Mouse (Mus musculus) intestine, postnatal 0 days (tissue): Measurements from ENCODE around the gene Ildr2. TPM values are rescaled to one million over a fixed set of nuclear protein-coding genes. Genes with fewer than 3 reads are reported as not detected.

Experiments
- ATAC-seq: fragments of 200-750 bp; cut with Nextera tagmentation; 2 replicates; pipeline ENCODE4 v1.8.0; 2017; ENCODE audit warnings: mild to moderate bottlenecking, moderate TSS enrichment, moderate library complexity
- H3K27ac ChIP-seq: fragments of 300-500 bp; sonication (generic); 2 replicates; pipeline ENCODE4 v1.5.1; 2014; ENCODE audit warnings: mild to moderate bottlenecking, low read depth, low read length, moderate library complexity
- H3K27me3 ChIP-seq: fragments of 300-500 bp; sonication (generic); replicated peaks from 2 replicates; pipeline ENCODE4 v1.6.1; 2014; ENCODE audit warnings: low read length, mixed read lengths; ENCODE audit not compliant: control insufficient read depth, insufficient read depth
- H3K36me3 ChIP-seq: fragments of 300-500 bp; sonication (generic); 2 replicates; pipeline ENCODE4 v1.6.1; 2014; ENCODE audit warnings: mild to moderate bottlenecking, moderate library complexity; ENCODE audit not compliant: control insufficient read depth, insufficient read depth
- H3K4me1 ChIP-seq: fragments of 300-500 bp; sonication (generic); replicated peaks from 2 replicates; pipeline ENCODE4 v1.6.1; 2014; ENCODE audit warnings: antibody characterized with exemption, low read length, mixed read lengths; ENCODE audit not compliant: control insufficient read depth, insufficient read depth
- H3K4me2 ChIP-seq: fragments of 300-500 bp; sonication (generic); replicated peaks from 2 replicates; pipeline ENCODE4 v1.6.1; 2014; ENCODE audit warnings: low read depth, mild to moderate bottlenecking, moderate library complexity
- H3K4me3 ChIP-seq: fragments of 300-500 bp; sonication (generic); 2 replicates; pipeline ENCODE4 v1.5.1; 2014; ENCODE audit warnings: low read depth, low read length
- H3K9ac ChIP-seq: fragments of 300-500 bp; sonication (generic); 2 replicates; pipeline ENCODE4 v1.6.1; 2014; ENCODE audit warnings: mild to moderate bottlenecking, low read depth, low read length
- H3K9me3 ChIP-seq: fragments of 300-500 bp; sonication (generic); 2 replicates; pipeline ENCODE4 v1.6.1; 2016; ENCODE audit warnings: mixed run types; ENCODE audit not compliant: control insufficient read depth
- CTCF ChIP-seq: sonication (generic); IDR thresholded peaks from 2 replicates; pipeline ENCODE4 v1.5.1; 2016; ENCODE audit warnings: low read depth, mild to moderate bottlenecking, control low read depth, antibody characterized with exemption, moderate library complexity
- WGBS: fragments of 180-500 bp; shearing (Covaris S2); extraction: QIAGEN DNeasy Blood & Tissue Kit; methylation state at CpG from one replicate; pipeline ENCODE4 v1.1.7; 2014; 5-methylcytosine and 5-hydroxymethylcytosine counted together
- polyA plus RNA-seq: library from polyadenylated mRNA; unstranded; fragments of >200 nt; fragmentation: Nextera tagmentation; extraction: Ambion mirVana; gene quantifications from 2 replicates; pipeline ENCODE4 v1.2.1, GENCODE M21; 2015

The Ildr2 gene
- polyA plus RNA-seq, 1 experiment from 2014 or later = 0.60 TPM

DNA sequence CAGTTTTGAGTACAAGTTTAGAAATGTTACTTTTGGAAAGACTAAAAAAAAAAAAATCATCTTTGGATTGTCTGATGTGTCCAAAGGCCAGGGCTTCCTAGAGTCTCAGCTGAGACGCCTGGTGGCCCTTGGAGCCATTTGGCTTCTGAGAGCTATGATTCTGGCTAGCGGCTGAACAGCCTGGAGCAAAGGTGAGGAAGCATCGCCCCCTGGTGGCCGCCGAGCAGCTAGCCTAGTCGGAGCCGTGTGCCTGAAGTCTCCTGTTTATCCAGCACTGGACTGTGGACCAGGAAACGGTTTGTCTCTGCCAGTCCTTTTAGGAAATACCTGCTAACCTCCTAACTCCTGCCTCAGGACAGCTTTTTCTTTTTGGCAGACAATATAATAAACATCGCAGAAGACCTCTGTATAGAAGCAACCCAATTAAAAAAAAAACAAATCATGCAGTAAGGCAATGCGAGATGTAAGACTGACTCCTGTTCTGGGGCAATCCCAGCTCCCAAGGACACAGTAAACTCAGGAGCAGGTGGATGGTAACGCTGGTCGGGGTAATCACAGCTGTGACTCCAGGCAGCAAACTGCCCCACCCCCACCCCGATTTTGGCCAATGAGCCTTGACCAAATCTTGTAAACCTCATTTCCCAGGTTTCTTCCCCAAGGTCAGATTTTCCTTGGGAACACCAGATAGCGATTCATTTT lies 106.4 kb downstream of the Ildr2 start:
- H3K9ac ChIP-seq = no peak overlapping the region
- H3K4me2 ChIP-seq = no peak overlapping the region
- H3K36me3 ChIP-seq = no peaks in the 10 kb centered on the region
- 17% methylated on average over 14 of the region's 14 CpGs for WGBS
- peak; percentile 93 for TF ChIP-seq CTCF
- peak; percentile 99 for ATAC-seq
- no peaks in the 10 kb centered on the region for H3K4me1 ChIP-seq
- H3K4me3 ChIP-seq = no peak overlapping the region
- no peak overlapping the region for H3K27ac ChIP-seq
- H3K27me3 ChIP-seq = no peaks in the 10 kb centered on the region
- no peaks in the 10 kb centered on the region for H3K9me3 ChIP-seq

DNA sequence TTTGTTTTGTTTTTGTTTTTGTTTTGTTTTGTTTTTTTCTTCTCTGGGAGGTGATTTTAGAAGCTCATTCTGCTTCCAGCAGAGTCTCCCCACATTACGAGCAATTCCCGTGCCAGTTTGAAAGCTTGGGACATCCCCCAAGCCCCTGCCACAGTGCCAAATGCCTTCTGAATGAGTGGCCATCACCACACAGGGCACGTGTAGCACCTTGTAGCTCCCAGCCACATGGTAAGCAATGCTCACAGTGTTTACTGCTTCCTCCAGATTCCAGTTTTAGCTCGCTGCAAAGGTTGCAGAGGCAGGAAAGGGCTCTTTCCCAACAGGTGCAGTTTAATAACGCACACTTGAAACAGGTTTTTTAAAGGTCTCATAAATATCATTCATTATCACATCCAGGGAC lies 107.0 kb downstream of the Ildr2 start:
- Histone ChIP-seq H3K4me1 (no peaks in the 10 kb centered on the region), H3K36me3 (no peaks in the 10 kb centered on the region), H3K9me3 (no peaks in the 10 kb centered on the region), H3K27ac (no peak overlapping the region), H3K4me2 (no peak overlapping the region), H3K4me3 (no peak overlapping the region), H3K9ac (no peak overlapping the region), H3K27me3 (no peaks in the 10 kb centered on the region)
- ATAC-seq = no peak
- TF ChIP-seq CTCF = no peak
- WGBS = 65% methylated on average over 5 of the region's 5 CpGs

DNA sequence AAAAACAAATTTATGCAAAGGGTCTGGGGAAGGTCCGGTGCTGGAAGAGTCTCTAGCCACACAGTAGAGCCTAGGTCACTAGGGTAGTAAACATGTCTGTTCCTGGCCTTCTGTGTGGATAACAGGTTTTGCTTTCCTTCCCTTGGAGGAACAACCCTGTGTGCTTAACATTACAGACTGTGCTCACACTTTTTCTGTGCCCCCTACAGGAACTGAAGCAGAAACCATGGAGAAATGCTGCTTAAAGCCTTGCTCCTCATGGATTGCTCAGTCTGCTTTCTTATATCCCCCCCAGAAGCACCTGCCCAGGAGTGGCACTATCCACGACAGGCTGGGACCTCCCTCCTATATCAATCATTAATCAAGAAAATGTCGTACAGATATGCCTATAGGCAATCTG lies 107.9 kb downstream of the Ildr2 start:
- no peaks in the 10 kb centered on the region for H3K27me3 ChIP-seq
- peak; percentile 31; the same call in 1 of the 2 replicates for TF ChIP-seq CTCF
- H3K4me1 ChIP-seq = no peaks in the 10 kb centered on the region
- H3K36me3 ChIP-seq = no peaks in the 10 kb centered on the region
- H3K9me3 ChIP-seq = no peaks in the 10 kb centered on the region
- WGBS = 51% methylated on average over 3 of the region's 3 CpGs
- H3K4me3 ChIP-seq = no peak overlapping the region
- no peak overlapping the region for H3K4me2 ChIP-seq
- no peak for ATAC-seq
- H3K9ac ChIP-seq = no peak overlapping the region
- H3K27ac ChIP-seq = no peak overlapping the region

DNA sequence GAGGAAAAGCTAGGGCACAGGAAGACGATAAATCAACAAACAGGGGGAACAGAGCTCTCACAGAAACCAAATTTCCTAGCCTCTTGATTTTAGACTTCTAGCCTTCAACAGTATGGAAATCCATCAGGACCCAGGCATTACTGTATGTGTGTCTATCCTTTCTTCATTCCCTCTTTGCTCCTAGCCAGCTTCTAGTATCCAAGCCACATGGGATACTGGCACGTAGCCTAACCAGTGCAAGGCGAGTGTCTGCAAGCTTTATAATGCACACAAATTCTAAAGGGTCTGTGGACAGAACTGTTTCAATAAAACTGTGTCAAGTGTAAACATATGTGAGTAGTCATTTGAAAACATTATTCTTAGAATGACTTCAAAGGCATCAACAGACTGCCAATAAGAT lies 108.7 kb downstream of the Ildr2 start:
- no peak overlapping the region for H3K4me3 ChIP-seq
- no peaks in the 10 kb centered on the region for H3K36me3 ChIP-seq
- no peak overlapping the region for H3K27ac ChIP-seq
- no peak for ATAC-seq
- H3K4me2 ChIP-seq = no peak overlapping the region
- no peak for TF ChIP-seq CTCF
- H3K4me1 ChIP-seq = no peaks in the 10 kb centered on the region
- no peaks in the 10 kb centered on the region for H3K27me3 ChIP-seq
- H3K9me3 ChIP-seq = no peaks in the 10 kb centered on the region
- H3K9ac ChIP-seq = no peak overlapping the region
- 67% methylated on average over 3 of the region's 3 CpGs for WGBS

DNA sequence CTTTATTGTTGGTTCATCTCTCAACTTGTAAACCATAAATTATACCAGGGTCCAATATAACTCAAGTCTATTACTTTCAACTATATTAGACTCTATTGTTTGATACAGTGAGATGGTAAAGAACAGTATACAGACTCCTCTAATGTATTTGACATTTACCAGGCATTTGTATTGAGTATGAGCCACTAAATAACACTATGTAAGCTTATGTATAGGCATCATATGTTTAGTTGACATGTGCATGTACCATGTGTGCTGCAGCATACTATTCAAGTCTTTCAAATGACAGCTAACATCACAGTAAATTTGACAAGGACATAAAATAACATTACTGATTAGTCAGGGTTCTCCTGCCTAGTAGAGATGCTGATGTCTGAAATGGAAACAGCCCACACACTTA lies 109.2 kb downstream of the Ildr2 start:
- no peak for ATAC-seq

More for the DNA sequence above, 109.2 kb downstream of the Ildr2 start:
- no peak for TF ChIP-seq CTCF
- H3K36me3 ChIP-seq = no peaks in the 10 kb centered on the region
- no peaks in the 10 kb centered on the region for H3K9me3 ChIP-seq
- H3K4me2 ChIP-seq = no peak overlapping the region
- no peaks in the 10 kb centered on the region for H3K4me1 ChIP-seq
- H3K4me3 ChIP-seq = no peak overlapping the region
- H3K27me3 ChIP-seq = no peaks in the 10 kb centered on the region
- no peak overlapping the region for H3K27ac ChIP-seq
- H3K9ac ChIP-seq = no peak overlapping the region

Other genes starting within 250 kb of the Ildr2 start
- gene Dusp27, start 126.2 kb upstream of the Ildr2 start, polyA plus RNA-seq = 0.61 and 0.99 TPM in 2 replicates
- gene Gpa33, start 123.9 kb upstream of the Ildr2 start, polyA plus RNA-seq = 136 and 161 TPM in 2 replicates
- gene Mael, start 15.4 kb upstream of the Ildr2 start, polyA plus RNA-seq = not detected in 2 replicates
- gene Tada1, start 125.0 kb downstream of the Ildr2 start, polyA plus RNA-seq = 18.1 and 19.4 TPM in 2 replicates
- 2.7 and 3.3 TPM in 2 replicates for gene Pogk, start 155.7 kb downstream of the Ildr2 start, polyA plus RNA-seq
- gene Gm4846, start 243.4 kb downstream of the Ildr2 start, polyA plus RNA-seq = not detected in 2 replicates